Comparison of ENCODE assay signal across 14 mouse cellular contexts in the genomic region with DNA sequence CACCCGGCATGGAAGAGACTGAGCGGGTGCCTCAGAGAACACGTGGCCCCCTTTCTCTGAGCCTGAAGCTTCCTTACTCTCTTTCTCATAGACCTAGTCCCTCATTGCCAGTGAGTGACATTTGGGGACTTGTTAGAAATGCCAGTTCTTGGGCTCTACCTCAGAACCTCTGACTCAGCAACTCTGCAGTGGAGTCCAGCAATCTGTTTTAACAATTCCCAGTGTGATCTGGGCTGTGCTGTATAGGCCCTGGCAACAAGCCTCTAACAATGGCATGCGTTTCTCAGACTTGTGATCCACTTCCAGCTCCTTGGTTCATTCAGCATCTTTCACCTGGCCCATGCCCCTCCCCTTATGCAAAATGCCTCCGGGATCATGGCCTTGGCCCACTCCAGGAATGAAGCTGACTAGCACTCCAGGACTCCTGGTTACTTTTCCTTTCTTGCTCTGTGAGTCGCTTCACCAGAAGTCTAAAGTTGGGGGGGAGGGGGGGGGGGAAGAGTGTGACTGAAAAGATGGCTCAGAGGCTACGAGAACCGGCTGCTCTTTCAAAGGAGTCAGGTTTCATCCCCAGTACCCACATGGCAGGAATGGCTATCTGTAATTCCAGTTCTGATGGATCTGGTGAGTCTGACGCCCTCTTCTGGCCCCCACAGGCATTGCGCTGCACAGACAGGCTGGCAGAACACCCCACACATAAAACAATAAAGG. TPM values are rescaled to one million over a fixed set of nuclear protein-coding genes. Genes with fewer than 3 reads are reported as not detected.
DNase-seq lines count a peak whose midpoint lies in the region; ATAC-seq and TF ChIP-seq lines count a peak whose summit lies in the region.
"Had no signal": no experiment of that assay in that cellular context is flagged by ENCODE, and none has a peak within 500 bp of the region (broad histone marks: within the 10 kb centered on the region; RNA-seq: fewer than 3 reads in every experiment).

No protein-coding gene starts in this region.

- no peak for ATAC-seq in liver, embryonic 14.5 days (ENCODE audit: insufficient read depth)
- no peak for ATAC-seq in liver, embryonic 12.5 days
- ATAC-seq in neural tube, embryonic 11.5 days (ENCODE audit: insufficient read depth, low FRiP score, low TSS enrichment): no peak

- peak; percentile 70 for DNase-seq in embryo, embryonic 10 days (ENCODE audit: low spot score)
- DNase-seq in embryo, embryonic 11 days: no peak
- no peak for DNase-seq in liver, embryonic 14.5 days (ENCODE audit: low read depth in 3 of 3, low spot score in 3 of 3)
- peak; percentile 87 for DNase-seq in R1 (ENCODE audit: low read depth, low spot score)
- DNase-seq in neural tube, embryonic 11.5 days (ENCODE audit: low spot score): peak; percentile 41
- DNase-seq in spleen, postnatal 14 days (ENCODE audit: low spot score in 2 of 2): no peak
- DNase-seq in heart, postnatal 25 days (ENCODE audit: low spot score): no peak

- peaks cover 37% of the 10 kb centered on the region for H3K27me3 ChIP-seq in liver, embryonic 14.5 days (ENCODE audit: control insufficient read depth, insufficient read depth, low read length)
- peaks cover 53% of the 10 kb centered on the region for H3K27me3 ChIP-seq in liver, embryonic 12.5 days (replicated peaks)
- peaks cover 42% of the 10 kb centered on the region for H3K27me3 ChIP-seq in neural tube, embryonic 11.5 days (ENCODE audit: control insufficient read depth, insufficient read depth, low read length)

- no peaks in the 10 kb centered on the region; the same call in 1 of the 2 replicates for H3K36me3 ChIP-seq in liver, embryonic 14.5 days (replicated peaks; ENCODE audit: control insufficient read depth, insufficient read depth, low read depth)
- peaks cover 9% of the 10 kb centered on the region for H3K36me3 ChIP-seq in liver, embryonic 12.5 days
- peaks cover 4% of the 10 kb centered on the region for H3K36me3 ChIP-seq in neural tube, embryonic 11.5 days (ENCODE audit: control insufficient read depth, insufficient read depth, low read length)

- TF ChIP-seq EP300 in liver, embryonic 14.5 days (IDR thresholded peaks at IDR 0.05; ENCODE audit: low read depth): no peak

- H3K4me1 ChIP-seq in liver, embryonic 14.5 days (replicated peaks; ENCODE audit: control insufficient read depth in 2 of 2, insufficient read depth in 2 of 2, low read length in 1 of 2): no peaks in the 10 kb centered on the region
- H3K4me1 ChIP-seq in liver, embryonic 12.5 days: peaks cover 17% of the 10 kb centered on the region
- H3K4me1 ChIP-seq in neural tube, embryonic 11.5 days (ENCODE audit: control insufficient read depth, insufficient read depth, low read length): peaks cover 4% of the 10 kb centered on the region; the same call in 1 of the 2 replicates

- no peak overlapping the region for H3K9ac ChIP-seq in liver, embryonic 14.5 days (replicated peaks)
- no peak overlapping the region for H3K9ac ChIP-seq in liver, embryonic 12.5 days
- H3K9ac ChIP-seq in neural tube, embryonic 11.5 days (ENCODE audit: low read length): no peak overlapping the region
- H3K9ac ChIP-seq: forebrain, embryonic 12.5 days; neural tube, embryonic 13.5 days had no signal

- no peak overlapping the region for H3K4me2 ChIP-seq in liver, embryonic 14.5 days (ENCODE audit: low read depth)
- no peak overlapping the region for H3K4me2 ChIP-seq in liver, embryonic 12.5 days
- H3K4me2 ChIP-seq in neural tube, embryonic 11.5 days (ENCODE audit: low read depth): no peak overlapping the region
- H3K4me2 ChIP-seq: forebrain, embryonic 12.5 days; neural tube, embryonic 13.5 days had no signal

- peak; percentile 57 for TF ChIP-seq CTCF in liver, embryonic 14.5 days (IDR thresholded peaks at IDR 0.05; ENCODE audit: low read depth)

- WGBS in liver, embryonic 14.5 days (ENCODE audit: insufficient replicate concordance): 38% methylated on average over 10 of the region's 10 CpGs
- 38% methylated on average over 10 of the region's 10 CpGs for WGBS in liver, embryonic 12.5 days (ENCODE audit: insufficient replicate concordance)
- WGBS in neural tube, embryonic 11.5 days: 17% methylated on average over 10 of the region's 10 CpGs

- intact Hi-C loops in heart, postnatal 25 days (cut with DNase I): no loop called here

- no peak overlapping the region for H3K27ac ChIP-seq in liver, embryonic 14.5 days
- H3K27ac ChIP-seq in liver, embryonic 12.5 days: no peak overlapping the region
- no peak overlapping the region for H3K27ac ChIP-seq in neural tube, embryonic 11.5 days (ENCODE audit: low read depth, low read length)
- H3K27ac ChIP-seq: forebrain, embryonic 12.5 days; heart, embryonic 10.5 days; neural tube, embryonic 13.5 days had no signal

- no peaks in the 10 kb centered on the region for H3K9me3 ChIP-seq in liver, embryonic 14.5 days (ENCODE audit: control insufficient read depth, low read length)
- H3K9me3 ChIP-seq in liver, embryonic 12.5 days (replicated peaks): no peaks in the 10 kb centered on the region
- no peaks in the 10 kb centered on the region for H3K9me3 ChIP-seq in neural tube, embryonic 11.5 days (ENCODE audit: control insufficient read depth, low read length)
- H3K9me3 ChIP-seq: forebrain, embryonic 12.5 days; heart, embryonic 10.5 days; neural tube, embryonic 13.5 days had no signal

- no peak overlapping the region for H3K4me3 ChIP-seq in liver, embryonic 14.5 days (ENCODE audit: insufficient read depth in 1 of 2, low read depth in 2 of 2, low read length in 2 of 2)
- H3K4me3 ChIP-seq in liver, embryonic 12.5 days: no peak overlapping the region
- H3K4me3 ChIP-seq in neural tube, embryonic 11.5 days (ENCODE audit: low read depth, low read length): no peak overlapping the region
- H3K4me3 ChIP-seq: forebrain, embryonic 12.5 days; heart, embryonic 10.5 days; neural tube, embryonic 13.5 days had no signal

RNA-seq across cellular contexts. Expression of gene Tfap2e, which starts 4.1 kb away (rescaled TPM):
- not detected in 2 replicates for polyA plus RNA-seq in liver, embryonic 14.5 days (2012; rRNA removed)
- not detected in 2 replicates for polyA plus RNA-seq in liver, embryonic 14.5 days (2014; fragmentation: Nextera tagmentation; extraction: Ambion mirVana)
- polyA plus RNA-seq in liver, embryonic 12.5 days (2016; fragmentation: Nextera tagmentation; extraction: Ambion mirVana): not detected in 2 replicates
- polyA plus RNA-seq in neural tube, embryonic 11.5 days (2014; fragmentation: Nextera tagmentation; extraction: Ambion mirVana): 0.11 TPM in 2 replicates
- not detected for total RNA-seq in heart, postnatal 25 days (2021)
- total RNA-seq: adrenal gland, postnatal 36 days; left cerebral cortex, postnatal 10 days had no signal
- polyA plus RNA-seq: heart, embryonic 10.5 days; kidney, embryonic 14.5 days had no signal

RNA-seq across cellular contexts. Expression of gene Ncdn, which starts 13.1 kb away (rescaled TPM):
- 5.5 and 5.7 TPM in 2 replicates for polyA plus RNA-seq in liver, embryonic 14.5 days (2012; rRNA removed)
- polyA plus RNA-seq in liver, embryonic 14.5 days (2014; fragmentation: Nextera tagmentation; extraction: Ambion mirVana): 5.1 and 5.9 TPM in 2 replicates
- 14.7 and 15.2 TPM in 2 replicates for polyA plus RNA-seq in liver, embryonic 12.5 days (2016; fragmentation: Nextera tagmentation; extraction: Ambion mirVana)
- 39.8 and 41.9 TPM in 2 replicates for polyA plus RNA-seq in neural tube, embryonic 11.5 days (2014; fragmentation: Nextera tagmentation; extraction: Ambion mirVana)
- 10 to 100 TPM; 14.7 TPM for total RNA-seq in heart, postnatal 25 days (2021)

RNA-seq across cellular contexts. Expression of gene AU040320, which starts 13.2 kb away (rescaled TPM):
- polyA plus RNA-seq in liver, embryonic 14.5 days (2012; rRNA removed): 4.7 and 5.9 TPM in 2 replicates
- polyA plus RNA-seq in liver, embryonic 14.5 days (2014; fragmentation: Nextera tagmentation; extraction: Ambion mirVana): 6.0 and 7.5 TPM in 2 replicates
- polyA plus RNA-seq in liver, embryonic 12.5 days (2016; fragmentation: Nextera tagmentation; extraction: Ambion mirVana): 10.3 and 10.8 TPM in 2 replicates
- 32.4 and 34.2 TPM in 2 replicates for polyA plus RNA-seq in neural tube, embryonic 11.5 days (2014; fragmentation: Nextera tagmentation; extraction: Ambion mirVana)
- total RNA-seq in heart, postnatal 25 days (2021): 10 to 100 TPM; 29.6 to 33.5 TPM

Comparison
In these comparisons a context has a peak if more than half of its experiments do, and no peak if none do; other contexts are left out.
1. DNase-seq: peak in embryo, embryonic 10 days (single experiment), R1 (single experiment) and neural tube, embryonic 11.5 days (single experiment); none in embryo, embryonic 11 days (single experiment), liver, embryonic 14.5 days (0 of 3), spleen, postnatal 14 days (0 of 2) and heart, postnatal 25 days (single experiment).